Mouse (Mus musculus): Measurements from ENCODE around the gene Ush1c.
"Not testable (repeated sequence)": the region's sequence is repeated elsewhere in the genome, so short reads cannot be mapped to it uniquely, and the experiment has no call there.

Ush1c gene

DNA sequence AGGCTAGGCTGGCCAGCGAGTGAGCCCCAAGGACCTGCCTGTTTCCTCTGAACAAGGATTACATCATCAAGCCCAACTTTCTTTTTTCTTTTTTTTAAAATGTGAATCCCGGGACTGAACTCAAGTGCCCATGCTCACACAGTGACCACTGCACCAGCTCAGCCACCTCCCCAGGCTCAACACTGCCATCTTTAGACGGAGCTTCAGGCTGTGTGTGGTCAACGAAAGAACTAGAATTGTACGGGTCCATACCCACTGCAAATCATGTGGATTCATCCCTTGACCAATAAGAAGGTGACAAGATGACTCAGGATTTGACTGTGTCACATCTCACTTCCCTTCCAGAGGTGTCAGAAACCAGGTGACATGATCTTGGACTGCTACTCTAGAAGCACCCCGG, 33.5 kb downstream of the Ush1c start:
- no peak for DNase-seq (ENCODE audit: low spot score)

GRCm38 (mm10) chr7:46204046-46204471, 34.2 kb downstream of the Ush1c start:
- peak; percentile 56 for DNase-seq (ENCODE audit: low spot score)

- peak; percentile 73 for DNase-seq (ENCODE audit: low spot score)
Observed at GRCm38 (mm10) chr7:46201649-46202048, 36.7 kb downstream of the Ush1c start.

GRCm38 (mm10) chr7:46200021-46200420, 38.3 kb downstream of the Ush1c start:
- DNase-seq (ENCODE audit: low spot score): no peak

DNA sequence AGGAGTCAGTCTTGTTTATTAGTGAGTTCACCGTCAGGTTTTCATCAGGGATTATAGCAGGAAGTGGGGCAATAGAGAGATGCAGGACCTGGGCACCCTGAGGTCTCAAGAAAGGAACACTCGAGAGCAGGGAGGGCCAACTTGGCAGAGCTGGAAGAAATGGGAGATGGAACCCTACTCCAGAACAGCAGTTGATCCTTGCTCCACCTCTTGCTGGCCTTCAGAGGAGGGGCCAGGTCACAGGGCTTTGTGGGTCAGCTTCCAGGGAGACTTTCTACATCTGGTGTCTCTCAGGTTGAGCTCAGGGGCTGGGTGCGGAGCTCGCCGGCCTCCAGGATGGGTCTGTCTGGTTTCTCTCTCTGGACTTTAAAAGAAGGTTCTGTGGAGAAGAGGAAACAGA, 42.9 kb downstream of the Ush1c start:
- DNase-seq (ENCODE audit: low spot score): no peak

DNA sequence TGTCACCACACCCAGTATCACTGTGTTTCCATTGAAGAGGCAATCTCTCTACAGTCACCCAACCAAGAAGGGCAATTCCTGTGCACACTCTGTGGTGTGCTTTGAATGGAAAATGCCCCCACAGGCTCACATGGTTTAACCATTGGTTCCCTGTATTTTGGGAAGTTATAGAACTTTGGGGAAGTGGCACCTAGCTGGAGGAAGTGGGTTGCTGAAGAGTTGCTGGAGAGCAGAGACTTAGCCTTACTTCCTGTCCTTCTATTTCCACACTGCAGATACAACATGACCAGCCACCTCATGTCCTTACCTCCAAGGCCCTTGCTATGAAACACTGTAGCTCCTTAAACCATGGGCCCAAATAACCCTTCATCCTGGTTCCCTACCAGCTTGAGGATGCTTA, 54.1 kb downstream of the Ush1c start:
- DNase-seq (ENCODE audit: low spot score): no peak

- DNase-seq (ENCODE audit: low spot score): peak; percentile 86
Observed at GRCm38 (mm10) chr7:46181590-46181989, 56.7 kb downstream of the Ush1c start.

- DNase-seq (ENCODE audit: low spot score): peak; percentile 28
Observed at GRCm38 (mm10) chr7:46179431-46180275, 58.6 kb downstream of the Ush1c start, which contains the start of gene Abcc8. Abcc8 (minus strand) TSS chr7:46180033.

DNA sequence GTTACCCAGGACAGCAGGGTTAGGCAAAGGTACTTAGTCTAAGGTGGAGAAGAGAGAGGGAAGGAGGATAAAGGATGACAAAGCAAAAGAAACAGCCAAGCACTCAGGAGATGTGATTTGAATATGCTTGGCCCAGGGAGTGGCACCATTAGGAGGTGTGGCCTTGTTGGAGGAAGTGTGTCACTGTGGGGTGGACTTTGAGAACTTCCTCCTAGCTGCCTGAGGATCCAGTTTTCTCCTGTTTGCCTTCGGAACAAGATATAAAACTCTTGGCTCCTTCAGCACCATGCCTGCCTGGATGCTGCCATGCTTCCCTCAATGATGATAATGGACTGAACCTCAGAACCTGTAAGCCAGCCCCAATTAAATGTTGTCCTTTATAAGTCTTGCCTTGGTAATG, 69.3 kb downstream of the Ush1c start:
- DNase-seq (ENCODE audit: low spot score): not testable (repeated sequence)

- DNase-seq (ENCODE audit: low spot score): no peak
Observed at GRCm38 (mm10) chr7:46168402-46168801, 69.9 kb downstream of the Ush1c start.

- DNase-seq (ENCODE audit: low spot score): no peak
Observed at GRCm38 (mm10) chr7:46167901-46168300, 70.4 kb downstream of the Ush1c start.

- DNase-seq (ENCODE audit: low spot score): no peak
Observed at GRCm38 (mm10) chr7:46165876-46166275, 72.4 kb downstream of the Ush1c start.

- no peak for DNase-seq (ENCODE audit: low spot score)
Observed at GRCm38 (mm10) chr7:46162731-46163130, 75.6 kb downstream of the Ush1c start.

GRCm38 (mm10) chr7:46162132-46162727, 76.1 kb downstream of the Ush1c start:
- no peak for DNase-seq (ENCODE audit: low spot score)

- DNase-seq (ENCODE audit: low spot score): no peak
Observed at GRCm38 (mm10) chr7:46161615-46162014, 76.7 kb downstream of the Ush1c start.

- DNase-seq (ENCODE audit: low spot score): no peak
Observed at GRCm38 (mm10) chr7:46157746-46158145, 80.6 kb downstream of the Ush1c start.

DNA sequence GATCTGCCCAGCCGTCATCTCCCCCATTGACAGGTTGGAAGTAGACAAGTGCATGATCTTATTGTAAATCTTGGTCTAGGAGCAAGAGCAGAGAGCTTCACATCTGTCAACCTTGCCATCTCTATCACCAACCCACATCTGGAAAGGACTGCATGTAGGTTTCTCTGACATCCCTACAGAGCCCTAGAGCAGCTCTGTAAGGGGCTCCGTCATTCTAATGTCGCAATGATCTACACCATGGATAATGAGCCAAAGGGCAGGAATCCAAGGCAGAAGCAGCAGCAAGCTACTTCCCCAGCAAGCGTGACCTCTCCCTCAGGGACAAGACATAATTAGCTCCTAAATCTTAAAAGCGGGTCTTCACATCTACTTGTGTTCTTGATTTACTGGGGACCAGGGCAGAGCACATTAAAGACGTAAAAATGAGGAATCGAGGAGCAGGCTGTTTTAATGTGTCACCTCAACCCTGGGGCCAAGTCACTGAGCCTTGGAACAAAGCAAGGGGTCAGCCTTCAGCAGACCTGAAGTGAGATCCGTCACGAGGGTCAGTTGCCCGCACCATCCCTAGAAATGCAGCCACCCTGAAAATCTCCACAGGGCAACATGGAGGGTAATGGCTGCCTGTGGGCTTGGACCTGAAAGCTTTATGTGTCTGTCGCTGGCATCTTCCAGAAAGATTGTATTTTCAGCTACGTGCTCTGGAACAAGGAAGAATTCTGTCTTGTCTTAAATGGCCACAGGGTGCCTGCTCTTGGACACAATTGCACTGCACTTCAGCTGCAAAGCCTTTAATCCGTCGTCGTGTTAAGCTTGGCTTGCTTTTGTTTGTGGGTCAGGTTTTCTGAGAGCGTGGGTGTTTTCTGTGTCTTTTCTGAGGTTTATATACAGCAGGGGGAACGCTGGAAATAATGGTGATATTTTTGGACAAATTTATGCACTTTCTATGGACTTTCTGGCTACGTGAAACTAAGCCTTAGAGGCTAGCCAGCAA, 83.5 kb downstream of the Ush1c start:
- peak; percentile 48 for DNase-seq (ENCODE audit: low spot score)

- no peak for DNase-seq (ENCODE audit: low spot score)
Observed at GRCm38 (mm10) chr7:46152819-46153351, 85.4 kb downstream of the Ush1c start.

DNA sequence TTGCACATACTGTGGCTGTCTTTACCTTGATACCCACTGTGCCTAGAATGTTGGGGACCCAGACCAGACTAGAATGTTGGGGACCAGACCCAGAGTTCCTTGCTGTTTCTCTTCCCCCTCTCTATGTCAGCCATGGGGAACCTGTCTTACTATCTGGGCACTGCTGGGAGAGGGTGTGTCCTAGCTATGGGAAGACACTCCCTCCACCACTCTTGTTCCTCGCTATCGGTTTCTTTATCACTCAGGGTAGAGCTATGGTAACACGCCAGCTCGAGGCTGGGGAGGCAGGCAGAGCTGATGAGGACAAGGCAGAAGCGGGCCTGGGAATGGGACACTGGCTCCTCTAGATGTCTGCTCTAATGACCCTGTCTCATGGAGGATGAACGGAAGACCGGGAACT, 90.9 kb downstream of the Ush1c start:
- DNase-seq (ENCODE audit: low spot score): no peak

DNA sequence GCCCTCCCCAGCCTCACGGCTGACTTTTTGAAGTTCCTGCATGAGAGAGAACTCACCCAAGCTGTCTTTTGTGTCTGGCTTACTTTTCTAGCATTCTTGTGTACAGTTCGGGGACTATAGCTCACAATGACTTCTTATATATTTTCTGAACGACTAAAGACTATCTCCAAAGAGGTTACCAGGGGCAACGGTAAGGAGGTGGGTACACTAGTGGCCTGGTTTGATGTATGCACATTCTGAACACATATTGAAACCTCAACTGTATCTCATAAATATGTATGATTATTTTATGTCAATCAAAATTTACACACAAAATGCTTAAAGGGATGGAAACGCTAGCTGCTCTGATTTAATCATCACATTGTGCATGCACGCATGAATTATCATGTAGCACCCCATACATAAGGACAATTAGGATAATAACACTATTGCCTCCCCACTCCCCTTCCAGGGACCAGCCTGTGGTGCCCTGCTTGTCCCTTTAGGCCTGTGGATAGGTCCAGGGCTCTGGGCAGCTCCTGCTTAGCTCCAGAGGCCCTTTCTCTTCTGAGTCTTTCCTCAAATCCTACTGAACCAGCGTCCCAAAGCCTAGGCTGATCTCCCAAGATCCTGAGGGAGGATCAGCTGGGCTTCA, 91.5 kb downstream of the Ush1c start:
- DNase-seq (ENCODE audit: low spot score): no peak
